Mouse (Mus musculus) brain, embryonic 14.5 days (tissue): ENCODE data around the gene Camkk2.

Experiments used
- CTCF ChIP-seq: fragments of 200-500 bp; IDR thresholded peaks from 2 replicates; pipeline ENCODE4 v1.5.1; 2012; ENCODE audit warnings: inconsistent platforms, mild to moderate bottlenecking, moderate library complexity, borderline replicate concordance; ENCODE audit not compliant: insufficient read depth, insufficient read length; ENCODE audit errors: extremely low read depth
- POLR2A ChIP-seq: fragments of 200-500 bp; IDR thresholded peaks from 2 replicates; pipeline ENCODE4 v1.6.1; 2012; ENCODE audit warnings: mild to moderate bottlenecking, inconsistent platforms, borderline replicate concordance; ENCODE audit not compliant: poor library complexity, insufficient read depth, insufficient read length, severe bottlenecking; ENCODE audit errors: extremely low read depth

DNA sequence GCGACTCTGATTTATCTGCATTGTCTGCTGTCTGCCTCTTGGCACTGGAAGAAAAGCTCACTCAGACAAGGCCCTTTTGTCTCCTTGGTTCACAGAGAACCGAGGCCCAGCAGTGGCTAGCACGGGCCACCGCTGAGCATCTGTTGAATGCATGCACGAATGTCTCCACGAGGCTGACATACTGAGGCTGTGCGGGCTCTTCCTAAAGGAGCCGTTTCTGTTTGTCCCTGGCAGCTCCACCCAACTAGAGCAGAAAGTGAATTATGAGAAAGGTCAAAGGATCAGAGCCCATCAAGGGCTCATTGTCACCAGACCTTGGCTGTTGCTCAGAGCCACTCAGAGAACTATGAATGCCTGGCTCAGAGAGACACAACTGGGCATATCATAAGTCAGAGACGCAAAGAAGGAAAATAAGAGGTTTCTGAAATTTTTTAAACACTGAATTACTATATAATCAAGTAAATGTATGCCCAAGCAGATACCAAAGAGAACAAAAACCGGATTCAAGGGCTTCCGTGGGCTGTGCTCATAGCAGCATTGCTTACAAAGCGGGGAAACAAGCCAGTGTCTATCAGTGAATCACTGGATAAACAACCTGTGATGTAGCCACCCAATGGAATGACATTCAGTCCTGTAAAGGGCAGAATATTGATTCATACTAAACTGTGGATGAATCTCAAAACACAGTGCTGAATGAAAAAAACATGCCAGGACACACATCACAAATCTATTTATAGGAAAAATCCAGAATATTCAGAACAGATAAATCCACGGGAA is 85.6 kb downstream of the Camkk2 start:
- no peak for TF ChIP-seq CTCF
- TF ChIP-seq POLR2A, result no peak
